Mouse (Mus musculus): ENCODE results near the gene Myh9. TPM values are rescaled to one million over a fixed set of nuclear protein-coding genes. Genes with fewer than 3 reads are reported as not detected.
A peak's percentile ranks its signal among the peaks of the same experiment; 100 is the strongest.

Myh9 gene
- total and polyA plus RNA-seq, 3 experiments: 30.4 to 111 (median 88.3) TPM

DNA sequence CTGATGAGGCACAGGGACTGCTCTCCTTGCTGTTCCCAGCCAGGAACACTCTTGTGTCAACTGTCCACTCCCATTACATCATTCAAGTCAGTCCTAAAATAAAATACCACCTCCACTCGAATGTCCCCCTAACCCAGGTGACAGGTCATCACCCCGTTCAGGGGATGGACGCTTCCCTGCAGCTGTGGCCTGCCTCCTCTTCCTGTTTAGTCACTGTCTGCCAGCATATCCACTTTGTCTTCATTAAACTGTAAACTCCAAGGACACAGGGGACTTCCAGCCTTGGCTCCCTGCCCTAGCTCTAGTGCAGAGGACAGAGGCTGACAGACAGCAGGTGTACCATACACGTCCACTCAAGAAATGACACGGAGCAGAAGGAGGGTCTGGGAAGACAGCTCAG, 14.6 kb upstream of the Myh9 start:
- H3K27ac ChIP-seq: peak overlapping the region; percentile 50; the same call in 1 of the 2 replicates

GRCm38 (mm10) chr15:77855301-77855700, 13.3 kb upstream of the Myh9 start:
- DNase-seq: no peak
- Histone ChIP-seq H3K36me3 (ENCODE audit: control insufficient read depth, insufficient read depth, low read length) (no peaks in the 10 kb centered on the region), H3K79me2 (replicated peaks; ENCODE audit: control insufficient read depth, insufficient read depth, low read length) (no peaks in the 10 kb centered on the region), H3K4me1 (ENCODE audit: control insufficient read depth, insufficient read depth, low read length) (peaks cover 9% of the 10 kb centered on the region), H3K9ac (ENCODE audit: low read depth, low read length) (no peak overlapping the region), H3K27me3 (ENCODE audit: control insufficient read depth, insufficient read depth, low read length) (no peaks in the 10 kb centered on the region), H3K27ac (no peak overlapping the region), H3K4me3 (no peak overlapping the region)
- intact Hi-C loops (cut with DNase I): loop anchor here (5.0 kb wide), 1 partner anchor 57 kb away; no protein-coding TSS in a partner anchor
- 49% methylated on average over 8 of the region's 8 CpGs for WGBS
- TF ChIP-seq EP300 (IDR thresholded peaks at IDR 0.05; ENCODE audit: insufficient read depth, low read depth, low read length): no peak
- no peak for TF ChIP-seq CTCF (IDR thresholded peaks at IDR 0.05)
- no peak for TF ChIP-seq POLR2A (IDR thresholded peaks at IDR 0.05; ENCODE audit: insufficient read depth, low read depth, low read length)

More for the DNA sequence above, 14.6 kb upstream of the Myh9 start:
- Histone ChIP-seq H3K4me3 (no peak overlapping the region), H3K27me3 (ENCODE audit: control insufficient read depth, insufficient read depth, low read length) (no peaks in the 10 kb centered on the region), H3K9ac (ENCODE audit: low read depth, low read length) (no peak overlapping the region), H3K4me1 (ENCODE audit: control insufficient read depth, insufficient read depth, low read length) (peaks cover 9% of the 10 kb centered on the region), H3K79me2 (replicated peaks; ENCODE audit: control insufficient read depth, insufficient read depth, low read length) (no peaks in the 10 kb centered on the region), H3K36me3 (ENCODE audit: control insufficient read depth, insufficient read depth, low read length) (no peaks in the 10 kb centered on the region)
- WGBS: 6% methylated on average over 5 of the region's 5 CpGs
- intact Hi-C loops (cut with DNase I): loop anchor here (5.0 kb wide), 1 partner anchor 56 kb away; no protein-coding TSS in a partner anchor
- peak; percentile 55 to 64 for DNase-seq
- TF ChIP-seq EP300 (IDR thresholded peaks at IDR 0.05; ENCODE audit: insufficient read depth, low read depth, low read length) (0 out of 2 replicates have a peak, but pooled peaks have one; percentile 35), POLR2A (IDR thresholded peaks at IDR 0.05; ENCODE audit: insufficient read depth, low read depth, low read length) (no peak), CTCF (IDR thresholded peaks at IDR 0.05) (no peak)

DNA sequence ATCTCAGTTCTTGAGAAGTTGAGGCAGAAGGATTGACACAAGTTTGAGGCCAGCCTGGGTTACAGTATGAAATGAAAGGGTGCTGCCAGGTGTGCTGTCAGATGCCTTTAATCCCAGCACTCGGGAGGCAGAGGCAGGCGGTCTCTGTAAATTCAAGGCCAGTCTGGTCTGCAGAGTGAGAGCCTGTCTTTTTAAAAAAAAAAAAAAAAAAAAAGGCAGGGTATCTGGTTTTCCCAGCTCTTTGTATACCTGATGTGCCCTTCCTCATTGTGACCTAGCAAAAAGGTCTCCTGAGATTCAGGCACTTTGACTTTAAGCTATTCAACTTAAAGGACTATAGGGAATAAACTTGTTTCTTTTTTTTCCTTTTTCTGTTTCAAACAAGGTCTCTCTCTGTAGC, 10.0 kb upstream of the Myh9 start:
- Histone ChIP-seq H3K27me3 (ENCODE audit: control insufficient read depth, insufficient read depth, low read length) (no peaks in the 10 kb centered on the region), H3K36me3 (ENCODE audit: control insufficient read depth, insufficient read depth, low read length) (no peaks in the 10 kb centered on the region), H3K4me3 (no peak overlapping the region), H3K4me1 (ENCODE audit: control insufficient read depth, insufficient read depth, low read length) (peaks cover 9% of the 10 kb centered on the region), H3K27ac (no peak overlapping the region), H3K79me2 (replicated peaks; ENCODE audit: control insufficient read depth, insufficient read depth, low read length) (no peaks in the 10 kb centered on the region), H3K9ac (ENCODE audit: low read depth, low read length) (no peak overlapping the region)
- no peak for DNase-seq
- WGBS: 98% methylated on average over 2 of the region's 2 CpGs
- intact Hi-C loops (cut with DNase I): no loop called here
- TF ChIP-seq EP300 (IDR thresholded peaks at IDR 0.05; ENCODE audit: insufficient read depth, low read depth, low read length): no peak
- TF ChIP-seq CTCF (IDR thresholded peaks at IDR 0.05): no peak
- no peak for TF ChIP-seq POLR2A (IDR thresholded peaks at IDR 0.05; ENCODE audit: insufficient read depth, low read depth, low read length)

DNA sequence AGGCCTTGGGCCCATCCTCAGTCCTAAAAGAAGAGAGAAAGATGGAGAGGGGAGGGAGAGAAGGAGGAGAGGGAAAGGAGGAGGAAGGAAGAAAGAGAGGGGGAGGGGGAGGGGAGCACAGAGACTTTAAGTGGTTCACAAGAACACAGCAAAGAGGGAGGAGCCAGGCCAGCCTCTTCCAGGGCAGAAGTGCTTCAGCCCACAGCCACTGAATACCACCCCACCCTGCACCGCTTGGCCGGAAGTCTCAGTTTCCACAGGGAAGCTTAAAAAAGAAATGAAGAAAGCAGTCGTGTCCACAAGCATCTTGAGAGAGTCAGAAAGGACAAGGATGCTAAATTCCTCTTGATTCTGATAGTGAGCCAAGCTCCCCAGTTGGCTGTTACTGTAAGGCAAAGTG, 9.2 kb upstream of the Myh9 start:
- Histone ChIP-seq H3K27ac (peak overlapping the region; percentile 38), H3K9ac (ENCODE audit: low read depth, low read length) (no peak overlapping the region), H3K79me2 (replicated peaks; ENCODE audit: control insufficient read depth, insufficient read depth, low read length) (no peaks in the 10 kb centered on the region), H3K4me3 (no peak overlapping the region), H3K27me3 (ENCODE audit: control insufficient read depth, insufficient read depth, low read length) (no peaks in the 10 kb centered on the region), H3K4me1 (ENCODE audit: control insufficient read depth, insufficient read depth, low read length) (peaks cover 2% of the 10 kb centered on the region; the same call in 1 of the 2 replicates), H3K36me3 (ENCODE audit: control insufficient read depth, insufficient read depth, low read length) (no peaks in the 10 kb centered on the region)
- intact Hi-C loops (cut with DNase I): no loop called here
- WGBS: 26% methylated on average over 3 of the region's 3 CpGs
- peak in 1 of 2 experiments; percentile 67 for DNase-seq
- TF ChIP-seq POLR2A (IDR thresholded peaks at IDR 0.05; ENCODE audit: insufficient read depth, low read depth, low read length) (no peak), CTCF (IDR thresholded peaks at IDR 0.05) (no peak), EP300 (IDR thresholded peaks at IDR 0.05; ENCODE audit: insufficient read depth, low read depth, low read length) (no peak)

DNA sequence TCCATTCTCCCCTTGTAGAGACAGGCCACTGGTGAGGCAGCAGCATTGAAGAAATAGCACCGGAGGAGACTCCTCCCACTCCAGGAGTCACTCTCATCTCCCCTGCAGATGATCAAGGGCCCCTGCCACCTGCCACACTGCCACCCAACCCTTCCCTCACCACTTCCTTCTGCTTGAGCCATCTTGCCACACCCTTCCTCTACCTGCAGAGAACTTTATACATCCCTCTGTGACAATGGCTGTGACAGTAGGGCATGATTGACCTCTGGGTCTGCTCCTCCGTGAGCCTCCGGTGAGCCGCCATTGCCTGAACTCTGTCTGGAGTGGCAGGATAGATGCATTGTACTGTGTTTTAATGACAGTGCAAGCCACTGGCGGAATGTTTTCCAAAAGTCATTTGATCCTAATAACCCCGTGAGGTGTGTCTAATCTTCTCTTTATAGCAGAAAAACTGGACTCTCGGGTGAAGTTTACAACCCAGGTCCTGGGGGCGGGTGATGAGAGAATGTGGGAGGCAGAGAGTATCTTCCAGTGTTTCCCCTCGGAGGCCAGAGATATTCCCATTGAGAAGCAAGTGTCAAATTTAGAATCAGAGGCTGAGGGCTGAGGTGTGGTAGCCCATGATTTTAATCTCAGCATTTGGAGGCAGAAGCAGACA, 7.7 kb upstream of the Myh9 start:
- Histone ChIP-seq H3K9ac (ENCODE audit: low read depth, low read length) (no peak overlapping the region), H3K4me1 (ENCODE audit: control insufficient read depth, insufficient read depth, low read length) (no peaks in the 10 kb centered on the region), H3K4me3 (no peak overlapping the region), H3K27ac (no peak overlapping the region), H3K36me3 (ENCODE audit: control insufficient read depth, insufficient read depth, low read length) (no peaks in the 10 kb centered on the region), H3K79me2 (replicated peaks; ENCODE audit: control insufficient read depth, insufficient read depth, low read length) (no peaks in the 10 kb centered on the region), H3K27me3 (ENCODE audit: control insufficient read depth, insufficient read depth, low read length) (no peaks in the 10 kb centered on the region)
- 88% methylated on average over 9 of the region's 9 CpGs for WGBS
- intact Hi-C loops (cut with DNase I): no loop called here
- no peak for TF ChIP-seq POLR2A (IDR thresholded peaks at IDR 0.05; ENCODE audit: insufficient read depth, low read depth, low read length)
- no peak for TF ChIP-seq EP300 (IDR thresholded peaks at IDR 0.05; ENCODE audit: insufficient read depth, low read depth, low read length)
- TF ChIP-seq CTCF (IDR thresholded peaks at IDR 0.05): no peak
- no peak for DNase-seq

- H3K9ac ChIP-seq (ENCODE audit: low read depth, low read length): no peak overlapping the region
- H3K79me2 ChIP-seq (replicated peaks; ENCODE audit: control insufficient read depth, insufficient read depth, low read length): no peaks in the 10 kb centered on the region
- H3K27me3 ChIP-seq (ENCODE audit: control insufficient read depth, insufficient read depth, low read length): no peaks in the 10 kb centered on the region
- WGBS: 56% methylated on average over 5 of the region's 5 CpGs
- no peak for DNase-seq
- H3K27ac ChIP-seq: no peak overlapping the region
- no peaks in the 10 kb centered on the region for H3K4me1 ChIP-seq (ENCODE audit: control insufficient read depth, insufficient read depth, low read length)
- no peak for TF ChIP-seq POLR2A (IDR thresholded peaks at IDR 0.05; ENCODE audit: insufficient read depth, low read depth, low read length)
- TF ChIP-seq CTCF (IDR thresholded peaks at IDR 0.05): no peak
- TF ChIP-seq EP300 (IDR thresholded peaks at IDR 0.05; ENCODE audit: insufficient read depth, low read depth, low read length): no peak
- H3K36me3 ChIP-seq (ENCODE audit: control insufficient read depth, insufficient read depth, low read length): no peaks in the 10 kb centered on the region
- no peak overlapping the region for H3K4me3 ChIP-seq
- intact Hi-C loops (cut with DNase I): no loop called here
Measured at GRCm38 (mm10) chr15:77849039-77849436, 7.1 kb upstream of the Myh9 start.
